Mouse (Mus musculus) liver, adult 2 months (tissue): ENCODE measurements around the gene Gm20388.

Experiments
- CTCF ChIP-seq: fragments of 200-500 bp; IDR thresholded peaks from 2 replicates; pipeline ENCODE4 v1.5.1; 2011; ENCODE audit warnings: low read depth, low read length, control low read depth
- POLR2A ChIP-seq: fragments of 200-500 bp; IDR thresholded peaks from 2 replicates; pipeline ENCODE4 v1.6.1; 2011; ENCODE audit warnings: low read length, control low read depth; ENCODE audit not compliant: insufficient read depth; ENCODE audit errors: extremely low read depth

GRCm38 (mm10) chr8:122901476-122901875, 2990.8 kb downstream of the Gm20388 start:
- TF ChIP-seq CTCF (no peak), POLR2A (no peak)
